Mouse (Mus musculus) limb, embryonic 13.5 days (tissue): ENCODE data around the gene Plxna2. TPM values are rescaled to one million over a fixed set of nuclear protein-coding genes. Genes with fewer than 3 reads are reported as not detected.

Experiments used
- ATAC-seq: fragments of 200-750 bp; cut with Nextera tagmentation; 2 replicates; pipeline ENCODE4 v1.8.0; 2017; ENCODE audit warnings: low read depth, moderate number of reproducible peaks, moderate TSS enrichment; ENCODE audit not compliant: low FRiP score
- H3K27ac ChIP-seq: fragments of 300-500 bp; sonication (generic); 2 replicates; pipeline ENCODE4 v1.5.1; 2015; ENCODE audit warnings: inconsistent platforms, mild to moderate bottlenecking, moderate library complexity
- H3K27me3 ChIP-seq: fragments of 300-500 bp; sonication (generic); 2 replicates; pipeline ENCODE4 v1.6.1; 2015; ENCODE audit warnings: mild to moderate bottlenecking, inconsistent platforms
- H3K36me3 ChIP-seq: fragments of 300-500 bp; sonication (generic); 2 replicates; pipeline ENCODE4 v1.6.1; 2015; ENCODE audit warnings: inconsistent platforms, mild to moderate bottlenecking, moderate library complexity
- H3K4me1 ChIP-seq: fragments of 300-500 bp; sonication (generic); 2 replicates; pipeline ENCODE4 v1.6.1; 2015; ENCODE audit warnings: inconsistent platforms
- H3K4me2 ChIP-seq: fragments of 300-500 bp; sonication (generic); replicated peaks from 2 replicates; pipeline ENCODE4 v1.6.1; 2015; ENCODE audit warnings: inconsistent platforms, mild to moderate bottlenecking, moderate library complexity
- H3K4me3 ChIP-seq: fragments of 300-500 bp; sonication (generic); 2 replicates; pipeline ENCODE4 v1.5.1; 2015; ENCODE audit warnings: moderate library complexity, mild to moderate bottlenecking, inconsistent platforms
- H3K9ac ChIP-seq: fragments of 300-500 bp; sonication (generic); 2 replicates; pipeline ENCODE4 v1.6.1; 2015; ENCODE audit warnings: mild to moderate bottlenecking, inconsistent platforms
- H3K9me3 ChIP-seq: fragments of 300-500 bp; sonication (generic); 2 replicates; pipeline ENCODE4 v1.6.1; 2016; ENCODE audit warnings: inconsistent platforms
- WGBS: fragments of 180-500 bp; shearing (Covaris S2); methylation state at CpG from one replicate; pipeline ENCODE4 v1.1.7; 2015; 5-methylcytosine and 5-hydroxymethylcytosine counted together
- polyA plus RNA-seq: library from polyadenylated mRNA; unstranded; fragments of >200 nt; fragmentation: Nextera tagmentation; extraction: Ambion mirVana; gene quantifications from 2 replicates; pipeline ENCODE4 v1.2.1, GENCODE M21; 2015

The Plxna2 gene
- polyA plus RNA-seq, 1 experiment from 2014 or later = 6.7 TPM

DNA sequence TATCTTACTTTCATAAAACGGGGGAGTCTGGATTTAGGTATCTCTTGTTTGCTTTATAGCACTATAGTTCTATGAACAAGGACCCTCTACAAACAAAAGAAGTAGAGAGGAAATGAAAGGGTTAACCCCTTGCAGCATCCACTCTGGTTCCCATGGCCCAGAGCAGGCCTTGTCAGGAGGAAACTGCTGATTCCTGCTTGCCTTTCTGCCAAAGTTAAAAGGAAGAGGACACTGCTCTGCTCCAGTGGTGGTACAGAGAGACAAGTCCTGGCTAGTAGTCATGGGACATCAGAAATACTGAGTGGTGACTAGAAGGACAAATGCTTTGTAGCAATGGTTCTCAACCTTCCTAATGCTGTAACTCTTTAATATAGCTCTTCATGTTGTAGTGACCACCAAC, 27.9 kb downstream of the Plxna2 start:
- Histone ChIP-seq H3K27ac (no peak overlapping the region), H3K27me3 (no peaks in the 10 kb centered on the region), H3K4me3 (no peak overlapping the region), H3K36me3 (peaks cover 7% of the 10 kb centered on the region; the same call in 1 of the 2 replicates), H3K4me1 (peaks cover 6% of the 10 kb centered on the region; the same call in 1 of the 2 replicates), H3K9me3 (no peaks in the 10 kb centered on the region), H3K4me2 (no peak overlapping the region), H3K9ac (no peak overlapping the region)
- WGBS = 89% methylated on average over 1 of the region's 1 CpGs
- no peak for ATAC-seq

GRCm38 (mm10) chr1:194650076-194650475, 32.1 kb downstream of the Plxna2 start:
- 30% methylated on average over 1 of the region's 1 CpGs for WGBS
- ATAC-seq = no peak
- no peaks in the 10 kb centered on the region for H3K36me3 ChIP-seq
- no peak overlapping the region for H3K9ac ChIP-seq
- no peaks in the 10 kb centered on the region for H3K27me3 ChIP-seq
- H3K4me1 ChIP-seq = no peaks in the 10 kb centered on the region
- no peak overlapping the region for H3K4me3 ChIP-seq
- H3K9me3 ChIP-seq = no peaks in the 10 kb centered on the region
- no peak overlapping the region for H3K27ac ChIP-seq
- no peak overlapping the region for H3K4me2 ChIP-seq

- H3K36me3 ChIP-seq = no peaks in the 10 kb centered on the region
- WGBS = 88% methylated on average over 2 of the region's 2 CpGs
Measured at GRCm38 (mm10) chr1:194650566-194650965, 32.5 kb downstream of the Plxna2 start.

DNA sequence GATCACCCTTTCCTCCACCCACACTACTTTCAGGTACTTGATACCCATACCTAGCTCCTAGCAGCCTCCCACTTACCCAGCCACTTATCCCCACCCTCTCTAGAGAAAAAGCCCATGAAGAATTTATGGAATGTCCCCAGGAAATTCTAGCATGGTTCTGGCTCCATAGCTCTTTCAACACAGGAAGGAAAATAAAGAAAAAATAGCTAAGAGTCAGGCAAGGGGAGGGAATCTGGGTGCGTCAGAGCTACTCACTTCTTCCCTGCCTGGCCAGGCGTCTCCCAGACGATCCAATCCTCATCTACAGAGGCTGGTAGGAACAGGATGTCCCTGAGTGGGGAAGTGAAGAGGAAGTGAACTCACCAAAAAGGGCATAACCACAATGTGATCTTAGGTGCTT, 34.0 kb downstream of the Plxna2 start:
- WGBS = 77% methylated on average over 3 of the region's 3 CpGs
- Histone ChIP-seq H3K4me2 (no peak overlapping the region), H3K9ac (no peak overlapping the region), H3K4me1 (no peaks in the 10 kb centered on the region), H3K4me3 (no peak overlapping the region), H3K36me3 (0 out of 2 replicates have a peak, but pooled peaks cover 3% of the 10 kb centered on the region), H3K27me3 (no peaks in the 10 kb centered on the region), H3K27ac (no peak overlapping the region), H3K9me3 (no peaks in the 10 kb centered on the region)
- ATAC-seq = no peak

More at GRCm38 (mm10) chr1:194650566-194650965, 32.5 kb downstream of the Plxna2 start:
- Histone ChIP-seq H3K9ac (no peak overlapping the region), H3K27ac (no peak overlapping the region), H3K4me1 (no peaks in the 10 kb centered on the region), H3K9me3 (no peaks in the 10 kb centered on the region), H3K4me3 (no peak overlapping the region), H3K4me2 (no peak overlapping the region), H3K27me3 (no peaks in the 10 kb centered on the region)
- ATAC-seq = no peak

DNA sequence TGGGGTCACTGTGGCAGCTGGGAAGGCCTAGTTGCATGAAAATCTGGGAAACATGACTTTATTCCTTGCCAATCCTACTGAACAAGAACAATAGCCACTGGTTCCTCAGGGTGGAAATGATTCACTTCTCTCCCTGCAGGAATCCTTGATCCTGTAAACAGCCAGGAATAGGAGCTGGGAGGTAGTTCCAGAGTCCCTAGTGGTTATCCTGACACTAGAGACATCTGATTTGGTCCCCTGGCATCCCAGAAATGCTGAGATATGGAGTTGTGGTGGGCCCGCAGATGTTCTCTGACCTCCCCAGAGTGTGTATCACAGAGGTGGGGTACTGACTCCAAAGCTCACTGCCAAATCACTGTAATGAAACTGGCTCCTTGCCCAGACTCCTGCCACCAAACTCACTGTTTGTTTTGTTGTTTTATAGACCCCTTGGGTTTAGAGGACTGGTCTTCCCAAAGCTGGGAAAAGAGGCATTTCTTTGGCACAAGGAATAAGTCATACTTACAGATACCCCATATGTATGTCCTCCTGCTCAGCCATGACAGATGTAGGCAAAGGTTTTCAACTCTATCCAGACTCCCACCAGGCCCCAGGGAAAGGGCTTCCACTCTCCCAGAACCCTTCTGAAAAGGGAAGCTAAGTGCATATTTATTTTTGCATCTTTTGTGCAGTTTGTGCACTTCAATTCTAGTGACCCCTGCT, 40.6 kb downstream of the Plxna2 start:
- H3K9ac ChIP-seq = no peak overlapping the region
- H3K4me2 ChIP-seq = no peak overlapping the region
- no peaks in the 10 kb centered on the region for H3K27me3 ChIP-seq
- peak; percentile 66 for ATAC-seq
- peak overlapping the region; percentile 40; the same call in 1 of the 2 replicates for H3K27ac ChIP-seq
- H3K9me3 ChIP-seq = no peaks in the 10 kb centered on the region
- H3K4me3 ChIP-seq = no peak overlapping the region
- 63% methylated on average over 1 of the region's 1 CpGs for WGBS
- peaks cover 16% of the 10 kb centered on the region for H3K4me1 ChIP-seq
- 0 out of 2 replicates have a peak, but pooled peaks cover 3% of the 10 kb centered on the region for H3K36me3 ChIP-seq

- WGBS = 85% methylated on average over 3 of the region's 3 CpGs
- peaks cover 17% of the 10 kb centered on the region for H3K4me1 ChIP-seq
- H3K36me3 ChIP-seq = 0 out of 2 replicates have a peak, but pooled peaks cover 3% of the 10 kb centered on the region
- no peaks in the 10 kb centered on the region for H3K9me3 ChIP-seq
- H3K27ac ChIP-seq = no peak overlapping the region
- no peaks in the 10 kb centered on the region for H3K27me3 ChIP-seq
- no peak overlapping the region for H3K4me2 ChIP-seq
- H3K4me3 ChIP-seq = no peak overlapping the region
- no peak for ATAC-seq
- no peak overlapping the region for H3K9ac ChIP-seq
Measured at GRCm38 (mm10) chr1:194660426-194661119, 42.6 kb downstream of the Plxna2 start.

- no peak overlapping the region for H3K4me3 ChIP-seq
- H3K36me3 ChIP-seq = no peaks in the 10 kb centered on the region
- no peak overlapping the region for H3K27ac ChIP-seq
- no peak for ATAC-seq
- no peak overlapping the region for H3K4me2 ChIP-seq
- peaks cover 18% of the 10 kb centered on the region for H3K4me1 ChIP-seq
- no peaks in the 10 kb centered on the region for H3K27me3 ChIP-seq
- H3K9ac ChIP-seq = no peak overlapping the region
- H3K9me3 ChIP-seq = no peaks in the 10 kb centered on the region
Measured at GRCm38 (mm10) chr1:194663021-194663420, 45.0 kb downstream of the Plxna2 start.

DNA sequence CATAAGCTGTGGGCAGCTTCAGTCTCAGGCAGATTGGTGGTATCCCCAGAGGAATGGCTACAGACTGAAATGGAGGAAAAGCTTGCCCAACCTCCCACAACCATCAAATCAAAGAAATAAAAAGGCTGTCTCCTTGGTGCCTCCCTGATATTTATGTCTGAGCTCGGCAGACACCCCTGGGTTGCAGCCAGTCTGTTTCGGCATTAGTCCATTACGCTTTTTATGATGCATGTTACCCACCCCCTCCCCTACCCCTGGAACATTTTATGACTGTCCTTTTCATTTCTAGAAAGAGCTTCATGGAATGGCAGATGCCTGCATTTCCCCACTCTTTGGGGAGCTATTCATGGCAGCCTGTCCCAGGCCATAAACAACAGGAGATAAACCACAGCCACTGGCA, 47.7 kb downstream of the Plxna2 start:
- Histone ChIP-seq H3K9ac (no peak overlapping the region), H3K36me3 (no peaks in the 10 kb centered on the region), H3K4me1 (0 out of 2 replicates have a peak, but pooled peaks cover 2% of the 10 kb centered on the region), H3K9me3 (no peaks in the 10 kb centered on the region), H3K27ac (no peak overlapping the region), H3K27me3 (no peaks in the 10 kb centered on the region), H3K4me2 (no peak overlapping the region), H3K4me3 (no peak overlapping the region)
- no peak for ATAC-seq
- WGBS = 35% methylated on average over 3 of the region's 3 CpGs

GRCm38 (mm10) chr1:194671783-194672524, 53.9 kb downstream of the Plxna2 start:
- 0 out of 2 replicates have a peak, but pooled peaks cover 5% of the 10 kb centered on the region for H3K4me1 ChIP-seq
- no peaks in the 10 kb centered on the region for H3K27me3 ChIP-seq
- H3K36me3 ChIP-seq = no peaks in the 10 kb centered on the region
- H3K9me3 ChIP-seq = no peaks in the 10 kb centered on the region
- no peak overlapping the region for H3K9ac ChIP-seq
- no peak overlapping the region for H3K4me2 ChIP-seq
- no peak for ATAC-seq
- no peak overlapping the region for H3K27ac ChIP-seq
- H3K4me3 ChIP-seq = no peak overlapping the region
- WGBS = 85% methylated on average over 4 of the region's 4 CpGs

DNA sequence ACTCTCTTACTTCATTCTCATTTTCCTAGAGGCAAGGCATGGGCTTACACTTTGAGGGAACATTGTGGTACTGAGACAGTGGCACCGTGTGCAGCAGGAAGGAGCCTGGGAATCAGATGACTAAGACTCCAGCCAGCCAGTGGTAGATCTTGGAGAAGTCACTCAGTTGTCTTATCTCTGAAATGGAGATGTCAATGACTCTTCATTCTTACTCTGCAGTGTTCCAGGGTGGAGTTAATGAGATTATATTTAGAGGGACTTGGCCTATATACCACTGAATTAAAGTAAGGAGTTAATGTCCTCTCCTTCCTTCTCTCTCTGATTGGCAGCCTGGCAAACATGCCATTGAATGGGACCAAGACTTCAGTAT, 54.5 kb downstream of the Plxna2 start:
- Histone ChIP-seq H3K4me3 (no peak overlapping the region), H3K4me1 (0 out of 2 replicates have a peak, but pooled peaks cover 5% of the 10 kb centered on the region), H3K27me3 (no peaks in the 10 kb centered on the region), H3K36me3 (no peaks in the 10 kb centered on the region), H3K4me2 (no peak overlapping the region), H3K27ac (no peak overlapping the region), H3K9me3 (no peaks in the 10 kb centered on the region), H3K9ac (no peak overlapping the region)
- no peak for ATAC-seq
- WGBS = 92% methylated on average over 1 of the region's 1 CpGs

- Histone ChIP-seq H3K4me2 (no peak overlapping the region), H3K27me3 (no peaks in the 10 kb centered on the region), H3K36me3 (no peaks in the 10 kb centered on the region), H3K27ac (no peak overlapping the region), H3K9ac (no peak overlapping the region), H3K9me3 (no peaks in the 10 kb centered on the region), H3K4me3 (no peak overlapping the region), H3K4me1 (peaks cover 7% of the 10 kb centered on the region; the same call in 1 of the 2 replicates)
- ATAC-seq = no peak
Measured at GRCm38 (mm10) chr1:194673229-194673628, 55.2 kb downstream of the Plxna2 start.
